Mouse (Mus musculus) T-cell, adult 66 days (primary cell): Measurements from ENCODE around the gene Serpina12. TPM values are rescaled to one million over a fixed set of nuclear protein-coding genes. Genes with fewer than 3 reads are reported as not detected.

ENCODE experiments used
- total RNA-seq, 2 experiments: library from RNA; stranded (reverse); gene quantifications; 3 replicates in 1 of 2; 4 replicates in 1 of 2; pipeline ENCODE4 v1.2.4; 2023

Serpina12 gene
- total RNA-seq = not detected

DNA sequence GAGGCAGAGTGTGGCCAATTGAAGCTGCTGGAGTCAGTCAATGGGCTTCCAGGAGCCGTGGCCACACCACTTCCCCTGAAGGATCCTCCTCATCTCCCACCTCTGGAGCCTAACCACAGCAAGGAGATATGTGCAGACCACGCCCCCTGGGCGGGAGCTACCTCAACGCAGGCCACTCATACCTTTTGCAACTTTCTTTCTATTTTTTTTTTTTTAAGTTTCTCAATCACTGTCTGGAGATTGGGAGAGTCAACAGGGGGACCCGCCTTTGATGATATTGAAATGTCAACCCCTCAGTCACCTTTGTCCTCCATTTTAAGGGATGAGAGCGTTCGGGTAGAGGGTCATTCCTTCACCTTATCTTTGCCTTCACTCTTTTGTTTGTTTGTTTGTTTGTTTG lies at the start of gene Serpina12:
Serpina12 (minus strand) TSS at position 101 of the 400 bp plus-strand sequence.

DNA sequence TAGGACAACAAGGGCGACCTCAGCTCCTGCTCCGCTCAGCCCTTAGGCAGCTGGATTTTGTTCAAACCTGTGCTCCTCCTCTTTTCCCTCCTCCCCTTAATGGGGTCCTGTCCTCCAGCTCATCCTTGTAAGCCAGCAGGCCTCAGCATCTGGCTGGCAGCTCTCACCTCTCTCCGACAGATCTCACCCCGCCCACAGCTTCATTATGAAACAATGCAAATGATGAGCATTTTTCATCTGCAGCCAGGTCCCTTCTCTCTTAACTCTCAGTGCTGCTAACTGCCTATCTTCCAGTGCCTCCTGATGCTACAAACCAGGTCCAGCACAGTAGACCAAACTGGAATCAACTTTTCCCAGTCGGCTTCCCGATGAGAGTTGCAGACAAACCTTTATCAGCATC lies 30.6 kb downstream of the Serpina12 start, which contains the start of gene Serpina9:
Serpina9 (minus strand) TSS at position 136 of the 400 bp plus-strand sequence.

DNA sequence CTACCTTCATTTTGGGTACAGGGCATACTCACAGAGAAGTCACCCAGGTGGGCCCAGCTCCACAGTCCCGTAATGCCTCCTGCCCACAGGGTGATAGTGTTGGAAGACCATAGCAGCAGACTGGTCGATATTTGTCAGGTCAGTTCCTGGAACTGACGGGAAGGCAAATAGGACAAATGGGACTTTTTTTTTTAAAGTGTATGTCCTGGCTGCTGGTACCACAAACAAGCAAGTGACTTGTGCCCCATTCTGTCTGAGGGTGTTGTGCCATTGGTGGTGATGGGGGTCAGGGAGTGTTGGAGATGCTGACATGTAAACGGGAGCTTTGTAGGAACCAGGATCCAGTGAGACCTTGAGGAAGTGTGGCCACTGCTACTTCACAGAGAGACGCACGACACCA lies 54.4 kb downstream of the Serpina12 start, which contains the start of gene Serpina11:
Serpina11 (minus strand) TSS at position 101 of the 400 bp plus-strand sequence.

Other genes starting within 250 kb of the Serpina12 start
- gene Serpina1b, start 214.1 kb downstream of the Serpina12 start, total RNA-seq = not detected
- not detected for gene Serpina1a, start 180.9 kb downstream of the Serpina12 start, total RNA-seq
- gene Serpina1c, start 139.6 kb downstream of the Serpina12 start, total RNA-seq = not detected
- gene Serpina1e, start 85.5 kb downstream of the Serpina12 start, total RNA-seq = not detected
- gene Serpina11, start 54.5 kb downstream of the Serpina12 start, total RNA-seq = not detected
- under 1 TPM in 1 of 2 experiments, not detected in 1; 0.89 TPM for gene Serpina9, start 30.7 kb downstream of the Serpina12 start, total RNA-seq
- gene Serpina5, start 56.7 kb upstream of the Serpina12 start, total RNA-seq = not detected
- gene Serpina3a, start 68.3 kb upstream of the Serpina12 start, total RNA-seq = not detected
- not detected for gene Serpina3b, start 83.6 kb upstream of the Serpina12 start, total RNA-seq
- not detected for gene Serpina3c, start 109.4 kb upstream of the Serpina12 start, total RNA-seq
- gene Serpina3f, start 170.1 kb upstream of the Serpina12 start, total RNA-seq = 1 to 10 TPM; 2.7 to 7.2 TPM
- 10 to 100 TPM; 29.4 to 49.8 TPM for gene Serpina3g, start 191.8 kb upstream of the Serpina12 start, total RNA-seq
- 1 to 10 TPM in 1 of 2 experiments, not detected in 1; 1.0 TPM for gene Serpina3i, start 218.7 kb upstream of the Serpina12 start, total RNA-seq